Mouse (Mus musculus) CH12.LX (cell line): ENCODE results near the gene Zfp444. TPM values are rescaled to one million over a fixed set of nuclear protein-coding genes. Genes with fewer than 3 reads are reported as not detected.

Source experiments
- DNase-seq: peaks from one replicate; pipeline ENCODE4 v3.0.0-alpha.2; 2013; ENCODE audit errors: extremely low read depth
- H3K27ac ChIP-seq: 2 replicates; pipeline ENCODE4 v1.5.1; 2012; ENCODE audit warnings: low read depth, mild to moderate bottlenecking, control low read depth, moderate library complexity; ENCODE audit not compliant: insufficient read depth
- H3K27me3 ChIP-seq: replicated peaks from 2 replicates; pipeline ENCODE3; 2012; ENCODE audit warnings: inconsistent platforms
- H3K36me3 ChIP-seq, 2 experiments: replicated peaks in 1 of 2; 2 replicates each; pipeline versions ENCODE3 to v1.6.1; 2012; ENCODE audit warnings: inconsistent platforms in 1 of 2, low read length in 1 of 2, mild to moderate bottlenecking in 1 of 2, mixed read lengths in 1 of 2, moderate library complexity in 1 of 2; ENCODE audit not compliant: control insufficient read depth in 1 of 2, insufficient read depth in 1 of 2
- H3K4me1 ChIP-seq, 2 experiments: 2 replicates each; pipeline ENCODE4 v1.6.1; 2012; ENCODE audit warnings: inconsistent platforms in 1 of 2, moderate library complexity in 1 of 2; ENCODE audit not compliant: insufficient read depth in 2 of 2, control insufficient read depth in 1 of 2
- H3K4me2 ChIP-seq: 2 replicates; pipeline ENCODE4 v1.6.1; 2012; ENCODE audit warnings: low read depth, mild to moderate bottlenecking, control low read depth; ENCODE audit not compliant: poor library complexity, insufficient read depth, severe bottlenecking
- H3K4me3 ChIP-seq, 3 experiments: fragments of 150-350 bp in 1 of 3; sonication (generic) in 1 of 3; replicated peaks in 1 of 3; 2 replicates each; pipeline versions ENCODE3 to v1.5.1; 2011 to 2012; ENCODE audit warnings: low read depth in 2 of 3, low read length in 2 of 3, mild to moderate bottlenecking in 2 of 3, moderate library complexity in 2 of 3, control low read depth in 1 of 3, improper control_type of control experiment in 1 of 3, inconsistent platforms in 1 of 3, mixed read lengths in 1 of 3; ENCODE audit not compliant: poor library complexity in 1 of 3
- H3K79me2 ChIP-seq: replicated peaks from 2 replicates; pipeline ENCODE4 v1.6.1; 2012; ENCODE audit warnings: mild to moderate bottlenecking, moderate library complexity; ENCODE audit not compliant: control insufficient read depth, poor library complexity, insufficient read depth, severe bottlenecking; ENCODE audit errors: extremely low read depth
- H3K9ac ChIP-seq: 2 replicates; pipeline ENCODE4 v1.6.1; 2012; ENCODE audit warnings: low read depth, mild to moderate bottlenecking, control low read depth, moderate library complexity; ENCODE audit not compliant: insufficient read depth
- H3K9me3 ChIP-seq: replicated peaks from 2 replicates; pipeline ENCODE3; 2012; ENCODE audit warnings: low read length, inconsistent platforms, mixed read lengths
- BHLHE40 ChIP-seq: IDR thresholded peaks from 2 replicates; pipeline ENCODE4 v1.6.1; 2011; ENCODE audit warnings: mild to moderate bottlenecking, low read depth, low read length, improper control_type of control experiment
- CHD1 ChIP-seq: IDR thresholded peaks from 2 replicates; pipeline ENCODE4 v1.6.1; 2012; ENCODE audit warnings: low read depth, low read length, improper control_type of control experiment, inconsistent platforms
- CHD2 ChIP-seq: IDR thresholded peaks from 2 replicates; pipeline ENCODE4 v1.6.1; 2011; ENCODE audit warnings: low read length, improper control_type of control experiment
- ETS1 ChIP-seq: conservative IDR thresholded peaks from 2 replicates; pipeline ENCODE4 v1.6.1; 2012; ENCODE audit warnings: low read depth, mild to moderate bottlenecking, inconsistent platforms, low read length, improper control_type of control experiment, moderate library complexity
- GABPA ChIP-seq: IDR thresholded peaks from 2 replicates; pipeline ENCODE4 v1.6.1; 2012; ENCODE audit warnings: low read depth, low read length, improper control_type of control experiment, inconsistent platforms; ENCODE audit not compliant: insufficient replicate concordance
- JUN ChIP-seq: IDR thresholded peaks from 2 replicates; pipeline ENCODE4 v1.6.1; 2011; ENCODE audit warnings: low read depth, mild to moderate bottlenecking, low read length, improper control_type of control experiment, moderate library complexity; ENCODE audit not compliant: insufficient read depth
- JUND ChIP-seq: conservative IDR thresholded peaks from 2 replicates; pipeline ENCODE4 v1.6.1; 2011; ENCODE audit warnings: low read depth, low read length, improper control_type of control experiment
- KAT2A ChIP-seq: IDR thresholded peaks from 2 replicates; pipeline ENCODE4 v1.6.1; 2012; ENCODE audit warnings: low read length, improper control_type of control experiment, inconsistent platforms; ENCODE audit not compliant: insufficient replicate concordance
- MEF2A ChIP-seq: IDR thresholded peaks from 2 replicates; pipeline ENCODE4 v1.6.1; 2014; ENCODE audit warnings: low read depth, mild to moderate bottlenecking, inconsistent platforms, low read length, improper control_type of control experiment, borderline replicate concordance
- NELFE ChIP-seq: IDR thresholded peaks from 2 replicates; pipeline ENCODE4 v1.6.1; 2011; ENCODE audit warnings: low read depth, low read length, improper control_type of control experiment
- NRF1 ChIP-seq: IDR thresholded peaks from 2 replicates; pipeline ENCODE4 v1.6.1; 2014; ENCODE audit warnings: low read depth, mild to moderate bottlenecking, inconsistent platforms, low read length, improper control_type of control experiment, moderate library complexity
- RAD21 ChIP-seq: IDR thresholded peaks from 2 replicates; pipeline ENCODE4 v1.6.1; 2011; ENCODE audit warnings: low read depth, mild to moderate bottlenecking, low read length, improper control_type of control experiment, moderate library complexity
- RCOR1 ChIP-seq: conservative IDR thresholded peaks from 2 replicates; pipeline ENCODE4 v1.6.1; 2012; ENCODE audit warnings: low read depth, mild to moderate bottlenecking, inconsistent platforms, low read length, improper control_type of control experiment
- USF2 ChIP-seq: conservative IDR thresholded peaks from 2 replicates; pipeline ENCODE4 v1.6.1; 2011; ENCODE audit warnings: low read depth, low read length, improper control_type of control experiment
- ZC3H11A ChIP-seq: IDR thresholded peaks from 2 replicates; pipeline ENCODE4 v1.6.1; 2012; ENCODE audit warnings: low read depth, mild to moderate bottlenecking, inconsistent platforms, low read length, improper control_type of control experiment
- ZMIZ1 ChIP-seq: IDR thresholded peaks from 2 replicates; pipeline ENCODE4 v1.6.1; 2012; ENCODE audit warnings: low read depth, mild to moderate bottlenecking, inconsistent platforms, low read length, improper control_type of control experiment
- ZNF384 ChIP-seq: IDR thresholded peaks from 2 replicates; pipeline ENCODE4 v1.6.1; 2012; ENCODE audit warnings: low read depth, low read length, improper control_type of control experiment, inconsistent platforms
- dilution Hi-C: fragments of 300-500 bp; cut with MboI; formaldehyde crosslinking; loops from 2 replicates; pipeline ENCODE4 v1.14.3; 2020; ENCODE audit warnings: low sequenced_read_pairs; ENCODE audit not compliant: extremely low pct_unique_long_range_greater_than_20kb, extremely low pct_ligation_motif_present
- in situ Hi-C: fragments of 300-500 bp; cut with MboI; formaldehyde crosslinking; loops from 3 replicates; pipeline ENCODE4 v1.14.3; 2019; ENCODE audit warnings: low sequenced_read_pairs, low pct_ligation_motif_present, low pct_unique_long_range_greater_than_20kb, mixed read lengths
- polyA plus RNA-seq: library from polyadenylated mRNA; unstranded; fragments of >175 nt; gene quantifications from 2 replicates; pipeline ENCODE4 v1.2.1, GENCODE M21; 2012; ENCODE audit warnings: low read depth; ENCODE audit not compliant: insufficient read length
- total RNA-seq, 2 experiments: library from RNA; depleted of rRNA; stranded (reverse); fragments of 300-350 nt in 1 of 2; fragments of >200 nt in 1 of 2; gene quantifications; 2 replicates each; pipeline ENCODE4 v1.2.3; 2012 to 2014

Gene Zfp444
- total and polyA plus RNA-seq, 3 experiments: 16.0 to 23.3 (median 18.1) TPM

- H3K9ac ChIP-seq: no peak overlapping the region
- dilution Hi-C loops: no loop called here
- DNase-seq: no peak
- TF ChIP-seq KAT2A: no peak
- no peak for TF ChIP-seq MEF2A
- H3K4me2 ChIP-seq: no peak overlapping the region
- H3K79me2 ChIP-seq: peaks cover 92% of the 10 kb centered on the region
- no peak overlapping the region for H3K4me3 ChIP-seq
- H3K36me3 ChIP-seq: peaks cover 2 to 44% of the 10 kb centered on the region in 2 experiments
- no peaks in the 10 kb centered on the region for H3K27me3 ChIP-seq
- no peaks in the 10 kb centered on the region for H3K9me3 ChIP-seq
- in situ Hi-C loops: no loop called here
- no peak overlapping the region for H3K27ac ChIP-seq
- peaks cover 14 to 86% of the 10 kb centered on the region in 2 experiments for H3K4me1 ChIP-seq
These were observed 24.3 kb upstream of the Zfp444 start for GRCm38 (mm10) chr7:6147688-6148087.

- in situ Hi-C loops: no loop called here
- no peak overlapping the region for H3K27ac ChIP-seq
- dilution Hi-C loops: no loop called here
These were observed 20.8 kb upstream of the Zfp444 start for GRCm38 (mm10) chr7:6151266-6151665.

GRCm38 (mm10) chr7:6152036-6152435 lies 20.0 kb upstream of the Zfp444 start:
- Histone ChIP-seq H3K9ac (no peak overlapping the region), H3K27me3 (no peaks in the 10 kb centered on the region), H3K4me3 (no peak overlapping the region), H3K4me1 (peaks cover 25 to 81% of the 10 kb centered on the region in 2 experiments), H3K79me2 (peaks cover 79% of the 10 kb centered on the region), H3K9me3 (no peaks in the 10 kb centered on the region), H3K36me3 (peaks cover 0 to 22% of the 10 kb centered on the region in 2 experiments), H3K27ac (no peak overlapping the region), H3K4me2 (no peak overlapping the region)
- dilution Hi-C loops: no loop called here
- in situ Hi-C loops: no loop called here
- TF ChIP-seq GABPA (no peak), JUN (no peak), ZNF384 (no peak), NELFE (no peak), ZC3H11A (no peak)
- DNase-seq: no peak

More at GRCm38 (mm10) chr7:6151266-6151665, 20.8 kb upstream of the Zfp444 start:
- peaks cover 0 to 24% of the 10 kb centered on the region in 2 experiments for H3K36me3 ChIP-seq
- H3K9ac ChIP-seq: no peak overlapping the region
- no peaks in the 10 kb centered on the region for H3K9me3 ChIP-seq
- H3K4me3 ChIP-seq: no peak overlapping the region
- H3K79me2 ChIP-seq: peaks cover 86% of the 10 kb centered on the region
- no peaks in the 10 kb centered on the region for H3K27me3 ChIP-seq
- DNase-seq: no peak
- TF ChIP-seq NELFE (no peak), CHD1 (no peak), BHLHE40 (no peak), ETS1 (no peak), NRF1 (no peak), CHD2 (no peak), JUND (no peak), ZMIZ1 (no peak), RCOR1 (no peak), USF2 (no peak), RAD21 (no peak)
- 0 out of 2 replicates have a peak overlapping the region, but pooled peaks have one; percentile 23 for H3K4me2 ChIP-seq
- H3K4me1 ChIP-seq: peaks cover 25 to 84% of the 10 kb centered on the region in 2 experiments
